Mouse (Mus musculus) ZHBTc4 (cell line): ENCODE measurements around the gene Rps27a.

Experiments
- DNase-seq: peaks from one replicate; pipeline ENCODE4 v3.0.0-alpha.2; 2011; ENCODE audit warnings: low read depth, low spot score

Rps27a gene

DNA sequence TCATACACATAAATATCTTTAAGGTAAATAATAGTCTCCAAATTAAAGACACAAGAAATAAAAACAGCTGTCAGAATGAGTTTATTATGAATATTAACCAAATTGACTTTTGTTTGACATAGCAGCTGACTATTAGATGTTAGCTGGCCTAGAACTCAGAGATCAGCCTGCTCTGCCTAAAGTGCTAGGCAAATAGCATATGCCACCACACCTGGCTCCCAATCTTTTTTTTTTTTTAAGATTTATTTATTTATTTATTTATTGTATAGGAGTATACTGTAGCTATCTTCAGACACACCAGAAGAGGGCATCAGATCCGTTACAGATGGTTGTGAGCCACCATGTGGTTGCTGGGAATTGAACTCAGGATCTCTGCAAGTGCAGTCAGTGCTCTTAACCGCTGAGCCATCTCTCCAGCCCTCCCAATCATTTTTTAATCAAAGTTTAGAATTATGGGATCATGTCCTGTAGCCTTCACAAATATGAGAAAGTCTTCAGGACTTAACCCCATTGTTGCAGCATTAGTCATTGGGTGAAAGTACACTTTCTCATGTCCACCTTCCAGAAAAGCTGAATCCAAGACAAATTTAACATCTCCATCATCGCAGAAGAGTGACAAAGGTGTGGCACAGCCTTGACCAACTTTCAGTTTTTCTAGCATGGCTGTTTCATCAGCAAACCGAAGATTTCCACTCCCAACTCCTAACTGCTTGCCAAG lies 34.9 kb downstream of the Rps27a start:
- DNase-seq, result no peak

DNA sequence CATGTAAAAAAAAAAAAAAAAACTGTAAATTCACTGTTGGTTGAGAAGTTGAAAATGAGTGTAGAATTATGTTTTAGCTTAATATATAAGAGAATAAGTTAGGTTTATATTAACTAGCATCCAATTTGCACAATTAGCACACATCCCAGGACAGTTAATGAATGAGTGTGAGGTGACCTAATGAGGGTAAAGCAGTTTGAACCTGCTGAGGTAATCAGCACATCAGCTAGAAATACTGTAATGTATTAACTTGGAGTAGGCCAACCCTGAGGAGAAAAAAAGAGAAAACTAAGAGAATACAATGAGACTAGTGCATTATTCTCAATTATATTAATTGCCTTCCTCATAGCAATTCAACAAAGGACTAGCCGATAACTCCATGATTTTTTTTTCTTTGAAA lies 38.5 kb downstream of the Rps27a start:
- DNase-seq, result no peak

DNA sequence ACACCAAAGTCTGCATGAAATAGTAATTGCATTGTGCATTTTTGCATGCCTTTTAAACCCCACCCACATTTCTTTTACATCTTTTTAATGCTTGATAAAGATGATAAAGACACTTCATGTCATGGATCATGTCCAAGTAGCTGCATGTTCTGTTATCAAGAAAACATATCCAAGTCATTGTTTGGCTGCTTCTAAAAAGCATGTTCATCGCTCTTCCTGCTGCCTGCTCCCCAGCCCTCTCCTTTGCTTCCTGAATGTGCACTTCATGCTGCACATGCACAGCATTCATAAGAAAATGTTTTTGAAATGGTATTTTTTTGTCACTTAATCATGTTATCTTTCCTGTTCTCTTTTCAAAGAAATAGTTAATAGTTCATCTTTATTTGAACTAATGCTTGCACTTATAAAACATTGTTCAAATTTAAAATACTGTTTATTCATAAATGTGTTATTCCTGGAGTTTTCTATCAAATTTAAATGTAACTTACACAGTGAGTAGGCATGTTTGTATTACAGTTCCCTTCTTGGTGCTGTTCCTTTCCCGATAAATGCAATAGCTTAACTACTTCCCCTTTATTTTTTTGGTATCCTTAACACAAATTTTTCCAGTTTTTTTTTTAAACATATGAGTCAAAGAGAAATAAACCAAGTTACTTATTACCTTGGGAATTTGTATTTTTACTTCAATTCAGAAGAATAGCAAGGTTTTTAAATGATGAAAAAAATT lies 42.8 kb downstream of the Rps27a start:
- DNase-seq, result no peak

DNA sequence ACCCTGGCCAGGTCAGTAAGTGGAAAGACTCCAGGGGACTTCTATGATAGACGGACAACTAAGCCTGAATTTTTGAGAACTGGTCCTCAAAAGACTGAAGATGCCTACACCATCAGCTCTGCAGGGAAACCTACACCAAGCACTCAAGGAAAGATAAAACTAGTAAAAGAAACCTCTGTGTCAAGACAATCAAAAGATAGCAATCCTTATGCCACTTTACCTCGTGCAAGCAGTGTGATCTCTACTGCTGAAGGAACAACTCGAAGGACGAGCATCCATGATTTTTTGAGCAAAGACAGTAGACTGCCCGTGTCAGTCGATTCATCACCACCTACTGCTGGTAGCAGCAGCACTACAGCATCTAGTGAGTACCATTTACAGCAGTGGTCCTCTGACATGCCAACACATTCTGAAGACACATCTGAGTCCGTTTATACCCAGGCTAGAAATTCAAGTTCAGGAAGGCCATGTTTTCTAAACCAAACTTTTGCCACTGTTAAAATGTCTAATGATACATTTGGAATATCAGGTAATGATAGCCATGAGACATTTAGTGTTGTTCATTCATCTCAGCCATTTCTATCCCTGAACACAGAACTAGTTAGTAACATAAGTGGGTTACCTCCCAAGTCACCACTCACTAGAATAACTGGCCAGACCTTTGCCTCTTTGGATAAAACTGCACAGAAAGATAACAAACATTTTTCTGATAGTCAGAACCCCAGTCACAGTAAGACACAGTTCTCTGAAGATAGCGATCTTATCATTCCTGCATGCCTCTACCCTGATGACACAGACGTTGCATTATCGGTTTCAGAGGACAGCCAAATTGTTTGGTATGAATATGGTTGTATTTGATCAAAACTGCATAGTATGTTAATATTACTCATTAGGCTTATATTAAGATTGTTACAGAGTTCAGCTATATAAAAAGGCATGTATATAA lies 43.7 kb downstream of the Rps27a start:
- DNase-seq, result no peak

DNA sequence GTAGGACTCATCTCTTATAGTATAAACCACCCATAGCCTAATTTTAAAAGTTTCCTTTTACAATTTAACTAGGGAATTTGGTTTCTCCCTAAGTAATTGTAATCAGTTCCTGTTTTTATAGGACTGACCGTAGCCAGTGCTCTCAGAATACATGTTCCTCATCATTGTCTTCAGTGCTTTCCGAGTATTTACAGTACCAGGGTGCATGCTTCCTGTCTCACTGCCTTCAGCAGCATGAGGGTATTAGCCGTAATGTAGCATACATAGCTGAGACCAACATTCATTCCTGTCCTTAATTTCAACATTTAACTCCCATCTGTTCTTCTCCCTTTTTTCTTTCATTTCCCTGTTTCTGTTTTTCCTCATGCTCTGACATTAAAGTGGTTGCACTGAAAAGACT lies 50.9 kb downstream of the Rps27a start:
- DNase-seq, result no peak
